Mouse (Mus musculus) large intestine, adult 2 months (tissue): Measurements from ENCODE around the gene Trmt6. TPM values are rescaled to one million over a fixed set of nuclear protein-coding genes. Genes with fewer than 3 reads are reported as not detected.

ENCODE experiments used
- DNase-seq: peaks from one replicate; pipeline ENCODE4 v3.0.0-alpha.2; 2012; ENCODE audit warnings: low read depth, low spot score
- WGBS: fragments of 180-500 bp; shearing (Covaris S2); methylation state at CpG from one replicate; pipeline ENCODE4 v1.1.7; 2018; 5-methylcytosine and 5-hydroxymethylcytosine counted together
- polyA plus RNA-seq: library from polyadenylated mRNA; depleted of rRNA; stranded (reverse); fragments of >200 nt; gene quantifications from 2 replicates; pipeline ENCODE4 v1.2.3, GENCODE M21; 2012; rRNA removed

The Trmt6 gene
- polyA plus RNA-seq: 4.4 and 4.6 TPM in 2 replicates

DNA sequence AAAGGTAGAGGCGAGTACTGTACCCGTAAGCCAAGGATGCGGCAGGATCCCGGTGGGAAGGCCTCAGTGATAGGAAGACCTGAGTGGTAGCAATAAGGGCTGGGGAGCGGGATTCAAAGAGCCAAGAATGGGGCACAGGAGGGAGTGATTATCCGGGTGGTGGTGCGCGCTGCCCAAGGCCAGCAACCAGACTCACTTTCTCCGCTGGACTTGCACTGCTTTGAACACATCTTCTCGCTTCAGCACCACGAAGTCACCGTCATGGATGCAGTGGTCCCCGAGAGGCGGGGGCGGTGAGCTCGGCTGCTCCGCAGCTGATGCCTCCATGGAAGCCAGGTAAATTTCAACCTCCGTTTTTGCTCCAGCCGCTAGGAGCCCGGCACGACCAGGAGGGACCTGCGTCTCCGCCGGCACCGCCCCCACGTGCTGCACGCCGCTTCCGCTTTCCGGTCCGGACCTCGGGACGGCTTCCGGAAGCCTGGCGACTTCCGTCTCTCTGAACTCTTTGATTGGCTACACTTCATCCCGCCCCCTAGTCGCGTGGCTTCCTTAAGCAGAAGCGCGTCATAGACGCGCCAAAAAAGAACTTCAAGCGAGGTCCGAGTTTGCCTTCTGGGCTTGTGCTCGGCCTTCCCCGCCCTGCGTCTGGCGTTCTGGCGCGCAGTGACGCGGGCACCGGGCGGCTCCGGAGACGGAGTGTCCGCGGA, at the start of gene Trmt6, which contains the start of gene Mcm8:
Gene Trmt6, minus strand, starts transcription at position 448 of the 707 bp plus-strand sequence.
Gene Mcm8, plus strand, starts transcription at position 534 of the 707 bp plus-strand sequence.
- WGBS: under 1% methylated on average over 59 of the region's 59 CpGs

DNA sequence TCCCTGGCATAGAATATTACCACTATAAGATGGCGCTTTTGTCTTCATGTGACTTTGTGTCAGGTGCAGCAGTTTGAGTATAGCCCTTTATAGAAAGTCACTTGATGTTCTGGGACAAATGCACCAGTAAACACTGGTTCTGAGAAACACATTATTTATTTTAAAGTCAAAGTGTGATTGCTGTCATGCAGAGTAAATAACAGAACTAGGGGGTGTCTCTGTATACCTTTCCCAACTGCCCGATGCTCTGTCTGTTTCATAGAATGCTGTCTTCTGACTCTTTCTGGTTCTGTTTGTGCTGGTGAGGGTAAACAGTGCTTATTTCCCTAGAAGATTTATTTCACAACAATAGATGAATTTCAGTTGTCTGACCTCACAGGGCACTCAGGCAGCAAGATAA, 47.5 kb upstream of the Trmt6 start:
- 93% methylated on average over 2 of the region's 2 CpGs for WGBS
- DNase-seq: no peak

More for the DNA sequence above, at the start of gene Trmt6, which contains the start of gene Mcm8:
- peak; percentile 96 for DNase-seq

DNA sequence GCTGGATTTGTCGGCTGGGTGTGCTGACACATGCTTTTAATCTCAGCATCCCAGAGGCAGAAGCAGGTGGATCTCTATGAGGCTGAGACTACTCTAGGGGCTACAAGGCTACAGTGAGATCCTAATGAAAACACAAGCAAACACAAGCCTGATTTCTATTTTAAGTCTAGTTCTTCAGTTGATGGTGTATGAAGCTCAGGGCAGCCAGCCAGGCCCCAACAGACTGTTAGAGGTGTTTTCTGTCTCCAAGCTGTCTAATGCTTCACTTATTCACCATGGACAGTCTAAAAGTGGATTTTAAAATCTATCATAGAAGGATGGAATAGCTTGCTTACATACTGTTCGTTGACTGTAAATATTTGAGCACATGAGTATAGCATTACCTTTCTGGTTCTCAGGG, 45.6 kb upstream of the Trmt6 start:
- 89% methylated on average over 2 of the region's 2 CpGs for WGBS
- no peak for DNase-seq

DNA sequence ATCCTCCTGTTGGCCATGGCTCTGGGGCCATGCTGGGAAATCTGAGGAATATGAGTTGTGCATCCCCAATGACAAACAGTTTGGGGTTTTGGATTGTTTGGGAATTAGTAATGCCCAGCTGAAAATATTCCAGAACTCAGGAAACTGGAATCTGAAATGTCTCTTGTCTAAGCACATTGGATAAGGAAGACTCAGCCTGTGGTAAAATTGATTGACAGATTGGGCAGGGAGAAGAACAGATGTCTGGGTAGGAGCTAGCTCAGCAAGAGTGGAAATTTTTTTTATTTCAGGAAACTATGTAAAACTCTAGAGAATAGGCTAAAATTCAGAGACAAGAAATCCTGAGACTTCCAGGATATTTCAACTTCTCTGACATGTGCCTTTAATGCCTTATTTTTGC, 44.6 kb upstream of the Trmt6 start:
- no peak for DNase-seq

DNA sequence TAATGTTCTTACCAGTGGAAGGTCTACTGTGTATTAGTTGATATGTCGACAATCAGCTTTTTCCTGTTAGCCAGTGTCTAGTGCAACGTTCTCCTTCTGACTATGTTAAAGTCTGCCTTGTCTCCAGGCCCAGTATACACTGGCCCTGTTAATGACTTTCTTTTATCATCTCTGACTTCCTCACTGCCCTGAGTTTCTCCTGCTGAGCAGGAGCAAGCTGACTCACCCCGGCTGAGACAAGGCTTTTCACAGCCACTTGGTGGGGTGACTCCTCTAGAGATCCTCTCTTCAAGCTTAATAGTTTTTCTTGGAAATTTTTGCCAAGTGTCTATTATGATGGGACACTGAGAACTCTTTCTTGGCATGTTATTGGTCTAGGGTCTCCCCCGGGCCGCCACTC, 40.5 kb upstream of the Trmt6 start:
- no peak for DNase-seq
- 67% methylated on average over 5 of the region's 5 CpGs for WGBS

DNA sequence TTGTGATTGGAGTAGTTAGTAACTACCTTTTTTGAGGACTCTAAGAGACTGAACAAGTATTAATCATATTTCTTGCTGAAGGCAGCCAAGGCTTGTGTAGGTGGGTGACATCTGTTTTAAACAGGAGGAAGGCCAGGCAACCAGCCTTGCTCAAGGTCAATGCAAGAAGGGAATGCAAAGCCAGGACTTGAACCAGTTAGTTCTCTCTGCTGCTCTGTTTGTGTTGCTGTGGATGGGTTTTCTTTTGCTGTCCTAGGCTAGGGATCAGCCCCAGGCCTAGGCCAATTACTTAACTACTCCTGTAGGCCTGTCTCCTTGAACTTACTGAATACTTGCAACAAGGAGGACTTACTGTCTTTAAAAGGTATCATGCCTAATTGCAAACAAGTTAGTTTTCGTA, 37.2 kb upstream of the Trmt6 start:
- WGBS: 95% methylated on average over 1 of the region's 1 CpGs
- DNase-seq: no peak

DNA sequence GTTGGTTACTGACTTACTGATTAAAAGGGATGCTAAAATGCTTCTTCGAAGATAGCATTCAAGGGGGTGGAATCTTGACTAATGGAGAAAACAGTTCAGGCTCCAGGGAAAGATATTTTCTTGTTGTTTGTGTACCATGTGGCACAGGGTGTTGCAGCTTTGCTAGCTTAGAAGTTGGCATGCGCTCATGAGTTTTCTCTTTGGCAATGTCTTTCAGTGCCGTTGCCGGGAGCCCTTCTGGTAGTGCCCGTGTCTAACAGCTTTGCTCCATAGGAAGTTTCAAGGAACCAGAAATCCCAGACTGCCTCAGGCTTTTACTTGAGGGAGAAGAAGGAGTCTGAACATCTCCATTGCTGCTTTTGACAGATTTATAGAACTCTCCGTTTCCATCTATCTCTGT, 33.3 kb upstream of the Trmt6 start:
- 92% methylated on average over 6 of the region's 6 CpGs for WGBS
- no peak for DNase-seq

DNA sequence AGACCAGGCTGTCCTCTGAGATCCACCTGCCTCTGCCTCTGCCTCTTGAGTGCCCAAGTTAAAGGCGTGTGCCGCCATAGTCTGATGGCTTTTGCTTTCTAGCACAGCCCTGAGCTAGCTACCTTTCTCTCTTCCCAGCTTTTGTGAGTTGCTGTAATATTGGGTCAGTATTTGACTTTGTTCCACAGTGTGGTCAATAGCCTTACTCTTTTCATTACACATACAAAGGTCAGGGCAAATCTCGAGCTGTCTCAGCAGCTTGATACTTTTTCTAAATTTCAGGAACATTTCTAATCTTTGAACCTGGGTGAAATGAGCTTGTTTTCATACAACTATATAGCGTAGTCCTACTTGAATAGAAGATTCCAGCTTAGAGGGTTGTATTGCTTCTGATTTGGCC, 32.5 kb upstream of the Trmt6 start:
- no peak for DNase-seq
- 71% methylated on average over 4 of the region's 4 CpGs for WGBS

DNA sequence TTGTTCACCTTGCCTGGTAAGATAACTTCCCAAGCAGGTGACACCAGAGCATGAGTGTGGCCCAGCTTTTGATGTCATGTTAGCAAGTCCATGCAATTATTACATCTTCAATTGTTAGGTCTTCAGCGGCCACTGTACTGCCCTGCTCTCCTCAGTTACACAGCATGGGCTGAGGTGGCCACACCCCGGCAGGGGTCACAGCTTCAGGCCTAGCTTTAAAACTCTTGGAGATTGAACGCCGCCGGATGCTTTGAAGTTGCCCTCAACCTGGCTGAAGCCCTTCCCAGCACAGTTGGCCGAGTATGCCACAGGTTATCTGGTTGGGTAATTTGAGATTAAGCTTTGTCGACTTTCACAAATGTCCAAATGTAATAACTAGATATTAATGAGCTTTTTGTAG, 31.7 kb upstream of the Trmt6 start:
- DNase-seq: no peak
- WGBS: 21% methylated on average over 7 of the region's 7 CpGs

DNA sequence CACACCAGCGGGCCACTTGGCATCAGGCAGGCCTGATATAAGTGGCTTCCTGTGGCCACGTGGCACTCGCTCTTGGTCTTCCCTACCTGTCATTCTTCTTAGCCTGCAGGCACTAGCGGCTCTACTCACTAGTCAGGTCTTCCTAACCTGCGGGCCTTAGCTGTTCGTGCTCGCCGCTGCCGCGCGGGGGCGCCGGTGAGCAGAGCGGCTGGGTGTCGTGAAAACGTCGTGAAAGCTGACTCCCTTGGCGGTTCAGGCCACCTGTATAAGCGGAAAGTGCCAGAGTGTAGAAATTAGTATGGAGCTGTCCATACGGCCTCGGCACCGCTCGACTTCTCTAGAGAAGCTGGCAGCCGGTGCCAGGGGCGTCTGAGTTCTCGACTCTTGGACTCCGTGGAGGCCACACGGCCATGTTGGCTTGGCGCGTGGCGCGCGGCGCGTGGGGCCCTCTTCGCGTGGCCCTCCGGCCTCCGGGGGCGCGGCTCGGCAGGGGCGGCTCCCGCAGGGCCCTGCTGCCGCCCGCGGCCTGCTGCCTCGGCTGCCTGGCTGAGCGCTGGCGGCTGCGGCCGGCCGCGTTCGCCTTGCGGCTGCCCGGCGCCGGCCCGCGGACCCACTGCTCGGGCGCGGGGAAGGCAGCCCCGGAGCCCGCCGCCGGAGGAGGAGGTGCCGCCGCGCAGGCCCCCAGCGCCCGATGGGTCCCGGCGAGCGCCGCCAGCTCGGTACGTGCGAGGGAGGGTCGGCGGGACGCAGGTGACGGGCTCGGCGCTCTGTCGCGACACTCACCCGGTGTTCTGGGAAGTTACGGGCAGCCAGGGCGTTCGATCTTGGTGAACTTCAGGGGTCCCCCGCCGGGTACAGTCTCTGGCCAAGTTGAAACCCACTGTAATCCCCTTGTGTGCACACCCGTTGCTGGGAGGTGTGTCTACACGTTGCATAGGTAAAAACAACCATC, 30.8 kb upstream of the Trmt6 start, which contains the start of gene Crls1:
Gene Crls1, plus strand, starts transcription at position 260 of the 952 bp plus-strand sequence.
- WGBS: under 1% methylated on average over 96 of the region's 96 CpGs

DNA sequence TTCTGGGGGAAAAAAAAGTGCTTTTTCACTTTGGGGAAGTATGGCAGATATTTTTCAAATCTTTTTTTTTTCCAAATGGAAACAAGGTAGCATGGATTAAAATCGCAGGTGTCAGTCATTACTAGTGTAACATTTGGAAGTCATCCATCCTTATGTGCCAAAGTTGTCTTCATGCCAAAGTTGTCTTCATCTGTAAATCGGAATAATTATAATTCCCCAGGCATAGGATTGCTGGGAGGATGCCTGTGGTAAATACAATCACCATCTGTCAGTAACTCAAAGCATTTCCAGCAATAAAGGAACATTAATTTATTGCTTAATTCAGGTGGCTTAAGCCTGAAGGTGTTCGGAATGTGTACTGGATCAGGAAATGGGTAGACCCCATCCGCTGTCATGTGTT, 25.2 kb upstream of the Trmt6 start:
- no peak for DNase-seq
- 88% methylated on average over 4 of the region's 4 CpGs for WGBS

More for the DNA sequence above, 30.8 kb upstream of the Trmt6 start, which contains the start of gene Crls1:
- DNase-seq: peak; percentile 83

DNA sequence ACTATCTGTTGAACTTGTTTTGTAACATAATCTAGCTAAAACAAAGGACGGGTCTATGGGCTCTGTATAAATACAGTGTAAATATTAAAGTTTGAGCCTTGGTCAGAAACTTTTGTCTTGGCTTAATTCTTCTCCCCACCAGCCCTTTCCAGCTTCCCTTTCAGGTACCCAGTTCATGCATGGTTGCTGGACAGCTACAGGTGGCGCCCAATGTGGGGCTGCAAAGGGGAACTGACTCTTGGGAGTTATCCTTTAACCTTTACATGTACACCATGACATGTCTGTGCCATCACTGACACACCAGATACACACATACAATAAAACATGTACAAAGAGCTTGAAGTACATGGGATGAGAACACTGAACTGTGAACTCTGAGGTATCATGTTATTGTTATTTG, 12.9 kb downstream of the Trmt6 start:
- WGBS: 92% methylated on average over 2 of the region's 2 CpGs

DNA sequence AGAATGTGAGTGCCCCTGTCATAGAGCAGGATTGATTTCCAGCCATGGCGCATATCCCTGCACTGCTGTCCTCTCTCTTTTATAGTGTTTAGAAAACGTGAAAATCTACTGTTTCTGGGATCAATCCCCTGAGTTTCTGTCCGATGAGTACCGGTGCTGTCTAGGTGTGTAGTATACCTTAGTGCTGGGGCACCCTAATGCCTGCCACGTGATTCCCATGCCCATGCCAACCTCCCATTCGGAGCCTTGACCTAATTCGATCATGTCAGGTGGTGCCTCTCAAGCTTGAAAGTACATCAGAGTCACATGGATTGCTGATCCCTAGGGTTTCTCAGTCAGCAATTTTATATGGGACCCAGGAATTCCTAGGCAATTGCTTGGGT, 21.7 kb downstream of the Trmt6 start:
- 85% methylated on average over 7 of the region's 7 CpGs for whole genome bisulfite sequencing
- DNase-seq: no peak

More for the DNA sequence above, 12.9 kb downstream of the Trmt6 start:
- DNase-seq: no peak

DNA sequence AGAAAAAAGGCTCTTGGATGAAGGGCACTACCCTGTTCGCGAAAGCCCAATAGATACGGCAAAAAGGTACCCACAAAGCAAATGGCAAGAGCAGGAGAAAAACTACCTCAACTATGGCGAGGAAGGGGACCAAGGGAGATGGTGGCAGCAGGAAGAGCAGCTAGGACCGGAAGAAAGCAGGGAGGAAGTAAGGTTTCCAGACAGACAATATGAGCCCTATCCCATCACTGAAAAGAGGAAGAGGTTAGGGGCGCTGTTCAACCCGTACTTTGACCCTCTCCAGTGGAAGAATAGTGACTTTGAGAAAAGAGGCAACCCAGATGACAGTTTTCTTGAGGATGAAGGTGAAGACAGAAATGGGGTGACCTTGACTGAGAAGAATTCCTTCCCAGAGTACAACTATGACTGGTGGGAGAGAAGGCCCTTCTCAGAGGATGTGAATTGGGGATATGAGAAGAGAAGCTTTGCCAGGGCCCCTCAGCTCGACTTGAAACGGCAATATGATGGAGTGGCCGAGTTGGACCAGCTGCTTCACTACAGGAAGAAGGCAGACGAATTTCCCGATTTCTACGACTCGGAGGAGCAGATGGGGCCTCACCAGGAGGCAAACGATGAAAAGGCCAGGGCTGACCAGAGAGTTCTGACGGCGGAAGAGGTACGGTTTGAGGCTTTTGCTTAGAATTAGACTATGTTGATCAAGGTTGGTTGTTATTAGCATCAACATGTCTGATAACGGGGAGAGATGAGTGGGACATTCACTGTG, 22.2 kb downstream of the Trmt6 start:
- WGBS: 86% methylated on average over 19 of the region's 19 CpGs
- no peak for DNase-seq

DNA sequence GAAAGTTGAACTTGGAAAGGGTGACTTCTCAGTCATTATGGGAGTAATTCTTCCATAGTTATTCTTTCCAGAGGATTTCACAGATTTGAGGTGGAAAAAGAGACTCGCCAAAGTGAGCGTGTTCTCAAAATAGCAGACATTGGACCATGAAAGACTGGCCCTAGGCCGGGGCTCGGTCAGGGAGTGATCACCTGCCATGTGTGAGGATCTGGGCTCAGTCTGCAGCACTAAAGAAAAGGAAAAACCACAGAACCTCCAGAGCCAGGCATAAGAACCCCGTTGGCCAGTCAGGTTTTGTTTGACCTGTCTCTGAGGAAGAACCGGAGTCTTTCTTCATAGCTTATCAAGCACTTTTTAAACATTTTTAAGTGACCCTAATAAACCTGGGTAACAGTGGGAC, 31.8 kb downstream of the Trmt6 start:
- no peak for DNase-seq
- WGBS: 67% methylated on average over 6 of the region's 6 CpGs

DNA sequence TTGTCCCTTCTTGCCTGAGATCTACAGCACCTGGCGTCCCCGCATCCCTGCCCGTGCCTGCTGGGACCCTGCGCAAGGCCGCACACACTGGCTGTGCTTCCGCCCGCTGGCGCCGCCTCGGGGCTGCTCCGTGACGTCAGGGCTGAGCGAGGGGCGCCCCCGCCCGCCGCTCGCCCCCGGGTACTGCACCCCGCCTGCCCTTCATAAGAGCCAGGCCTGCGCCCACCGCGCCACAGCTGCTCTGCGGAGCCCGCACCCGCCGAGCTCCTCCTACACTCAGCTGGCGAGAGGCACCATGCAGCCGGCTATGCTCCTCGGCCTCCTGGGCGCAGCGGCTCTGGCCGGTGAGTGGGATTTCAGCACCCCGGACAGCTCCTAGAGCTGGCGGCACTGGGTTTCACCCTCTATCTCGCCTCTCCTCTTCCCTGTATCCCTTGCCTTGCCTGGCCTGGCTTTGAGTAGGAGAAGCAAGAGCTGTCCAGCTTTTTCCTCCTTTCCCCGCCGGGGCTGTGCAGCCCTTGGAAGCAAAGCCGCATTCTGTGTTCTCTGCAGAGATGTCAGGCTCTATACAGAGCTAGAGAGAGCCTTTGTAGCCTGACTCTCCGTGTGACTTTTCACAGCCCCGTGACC, 34.3 kb downstream of the Trmt6 start:
- WGBS: 3% methylated on average over 41 of the region's 41 CpGs
- DNase-seq: peak; percentile 33

DNA sequence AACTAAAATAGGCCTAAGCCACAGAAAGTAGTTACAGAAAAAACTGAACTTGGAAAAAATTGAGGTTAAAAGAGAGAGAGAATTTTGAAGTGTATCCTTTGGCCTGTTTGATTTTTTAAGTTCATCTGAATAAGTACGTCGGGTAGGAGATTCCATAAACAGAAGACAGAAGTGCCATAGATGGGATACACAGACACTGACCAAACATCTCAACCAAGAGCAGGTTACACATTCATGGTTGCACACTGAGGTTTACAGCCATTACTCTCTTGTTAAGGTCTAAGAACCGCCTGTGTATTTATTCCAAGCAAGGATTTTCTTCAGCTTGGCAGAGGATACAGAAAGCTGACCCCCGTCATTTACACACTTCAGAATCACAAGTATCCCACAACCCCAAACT, 34.9 kb downstream of the Trmt6 start, which contains the start of gene Chgb:
Gene Chgb, plus strand, starts transcription at position 301 of the 400 bp plus-strand sequence.
- DNase-seq: no peak
- WGBS: 13% methylated on average over 4 of the region's 4 CpGs

DNA sequence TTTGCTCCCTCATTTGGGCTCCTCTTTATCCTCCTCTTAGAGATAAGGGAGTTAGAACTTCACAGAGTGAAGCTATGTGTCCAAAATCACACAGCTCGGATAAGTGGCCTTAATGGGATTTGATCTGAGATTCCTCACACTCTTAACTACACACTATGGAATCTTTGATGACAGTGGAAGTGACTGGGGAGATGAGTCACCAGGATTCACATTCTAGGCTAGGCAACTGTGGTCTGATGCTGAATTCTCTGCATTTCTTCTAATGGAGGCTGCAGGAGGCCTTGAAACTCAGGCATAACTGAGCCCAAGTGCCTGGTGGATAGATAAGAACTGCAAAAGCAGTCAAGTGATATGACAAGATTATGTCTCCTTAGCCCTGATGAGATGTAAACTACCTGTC, 45.0 kb downstream of the Trmt6 start:
- no peak for DNase-seq
- 69% methylated on average over 1 of the region's 1 CpGs for WGBS

DNA sequence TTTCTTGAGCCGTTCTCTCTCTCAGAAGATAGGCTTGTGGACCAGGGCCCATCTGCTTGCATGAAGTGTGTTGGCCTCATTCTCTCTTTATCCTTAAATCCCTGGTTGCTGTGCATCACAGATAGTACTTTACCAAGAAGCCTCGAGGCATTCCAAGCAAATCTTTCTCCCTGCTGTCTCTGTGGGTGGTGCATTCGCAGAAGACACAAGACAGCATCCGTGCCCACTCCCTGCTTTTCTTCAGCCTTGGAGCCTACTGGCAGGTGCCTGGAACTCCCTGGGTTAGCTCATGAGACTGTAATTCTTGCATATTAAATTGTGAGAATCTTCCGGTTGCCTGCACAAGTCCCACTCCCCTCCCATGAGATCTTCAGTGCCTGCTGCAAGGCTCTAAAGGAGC, 57.9 kb downstream of the Trmt6 start:
- no peak for DNase-seq
- 82% methylated on average over 5 of the region's 5 CpGs for WGBS
